Mouse (Mus musculus): ENCODE measurements around the gene Acat3. TPM values are rescaled to one million over a fixed set of nuclear protein-coding genes. Genes with fewer than 3 reads are reported as not detected.
A peak's percentile ranks its signal among the peaks of the same experiment; 100 is the strongest.
"Not testable (repeated sequence)": the region's sequence is repeated elsewhere in the genome, so short reads cannot be mapped to it uniquely, and the experiment has no call there.

The Acat3 gene
- polyA plus RNA-seq, 1 experiment from 2014 or later = 1.4 TPM

DNA sequence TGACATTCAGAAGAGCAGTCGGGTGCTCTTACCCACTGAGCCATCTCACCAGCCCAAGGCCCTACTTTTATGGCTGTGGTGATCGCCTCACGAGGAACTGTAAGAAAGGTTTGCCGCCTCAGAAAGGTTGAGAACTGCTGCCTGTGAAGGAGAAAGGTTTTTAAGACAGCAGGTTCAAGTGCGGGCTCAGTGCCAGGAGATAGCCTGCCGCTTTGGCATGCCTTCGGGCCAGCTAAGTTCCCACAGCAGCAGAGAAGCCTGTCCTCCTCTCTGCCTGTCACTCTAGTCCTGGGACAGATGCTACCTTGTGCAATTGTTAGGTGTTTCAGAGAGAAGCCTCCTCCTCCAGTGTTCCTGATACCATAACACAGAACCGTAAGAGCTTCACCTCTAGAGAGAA is 16.3 kb upstream of the Acat3 start:
- Histone ChIP-seq H3K9ac (replicated peaks; ENCODE audit: low read depth, low read length) (no peak overlapping the region), H3K9me3 (ENCODE audit: control insufficient read depth, low read length) (no peaks in the 10 kb centered on the region), H3K4me3 (ENCODE audit: low read depth, low read length) (no peak overlapping the region), H3K27ac (ENCODE audit: low read depth, low read length) (no peak overlapping the region), H3K27me3 (ENCODE audit: control insufficient read depth, insufficient read depth, low read length) (no peaks in the 10 kb centered on the region), H3K4me2 (ENCODE audit: low read depth, low read length) (no peak overlapping the region), H3K36me3 (ENCODE audit: control insufficient read depth, insufficient read depth, low read length) (peaks cover 21% of the 10 kb centered on the region), H3K4me1 (ENCODE audit: control insufficient read depth, insufficient read depth, low read length) (peaks cover 10% of the 10 kb centered on the region)
- 94% methylated on average over 8 of the region's 8 CpGs for WGBS
- ATAC-seq (ENCODE audit: low read depth) = no peak

DNA sequence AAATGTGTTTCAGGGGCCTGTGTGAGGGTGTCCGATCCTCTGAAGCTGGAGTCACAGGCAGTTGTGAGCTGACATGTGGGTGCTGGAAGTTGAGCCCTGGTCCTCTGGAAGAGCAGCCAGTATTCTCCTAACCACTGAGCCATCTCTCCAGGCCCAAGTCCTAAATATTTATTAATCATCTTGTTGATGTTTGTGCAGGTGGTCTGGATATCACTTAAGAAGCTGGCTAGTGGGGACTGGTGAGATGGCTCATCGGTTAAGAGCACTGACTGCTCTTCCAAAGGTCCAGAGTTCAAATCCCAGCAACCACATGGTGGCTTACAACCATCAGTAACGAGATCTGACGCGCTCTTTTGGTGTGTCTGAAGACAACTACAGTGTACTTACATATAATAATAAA is 9.3 kb upstream of the Acat3 start:
- H3K27ac ChIP-seq (ENCODE audit: low read depth, low read length) = no peak overlapping the region
- no peaks in the 10 kb centered on the region for H3K4me1 ChIP-seq (ENCODE audit: control insufficient read depth, insufficient read depth, low read length)
- no peaks in the 10 kb centered on the region for H3K9me3 ChIP-seq (ENCODE audit: control insufficient read depth, low read length)
- no peak overlapping the region for H3K4me2 ChIP-seq (ENCODE audit: low read depth, low read length)
- peaks cover 52% of the 10 kb centered on the region for H3K36me3 ChIP-seq (ENCODE audit: control insufficient read depth, insufficient read depth, low read length)
- H3K4me3 ChIP-seq (ENCODE audit: low read depth, low read length) = no peak overlapping the region
- no peak overlapping the region for H3K9ac ChIP-seq (replicated peaks; ENCODE audit: low read depth, low read length)
- no peak for ATAC-seq (ENCODE audit: low read depth)
- H3K27me3 ChIP-seq (ENCODE audit: control insufficient read depth, insufficient read depth, low read length) = no peaks in the 10 kb centered on the region
- 95% methylated on average over 5 of the region's 5 CpGs for WGBS

DNA sequence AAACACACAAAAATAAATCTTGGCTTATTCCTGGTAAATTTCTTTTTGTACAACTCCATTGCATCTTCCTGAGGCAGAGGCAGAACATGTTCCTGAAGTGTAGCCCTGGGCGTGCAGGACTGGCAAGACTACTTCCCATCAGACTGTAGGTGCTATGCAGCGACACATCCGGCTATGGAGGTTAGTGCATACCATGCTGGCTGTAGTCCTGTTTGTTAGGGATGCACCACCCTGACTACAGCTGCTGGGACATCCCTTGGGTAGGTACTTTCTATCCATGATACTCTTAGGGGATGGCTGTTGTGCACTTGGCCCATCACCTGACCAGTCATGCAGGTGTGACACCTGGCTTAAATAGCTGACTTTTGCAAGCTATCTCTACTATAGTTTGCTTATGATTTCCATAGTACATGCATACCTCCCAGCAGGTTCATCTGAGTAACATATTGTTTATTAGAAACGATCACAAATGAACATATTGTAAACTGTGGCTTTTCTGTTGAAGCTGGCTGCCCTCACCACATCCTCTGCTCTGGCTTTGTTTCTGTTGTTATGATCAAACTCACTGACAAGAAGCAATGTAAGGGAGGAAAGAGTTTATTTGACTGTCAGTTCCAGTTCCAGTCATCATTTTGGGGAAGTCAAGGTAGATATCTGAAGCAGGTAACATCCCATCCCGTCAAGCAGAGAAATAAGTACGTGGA is 2.2 kb upstream of the Acat3 start:
- no peak for ATAC-seq (ENCODE audit: low read depth)
- Histone ChIP-seq H3K4me2 (ENCODE audit: low read depth, low read length) (no peak overlapping the region), H3K27me3 (ENCODE audit: control insufficient read depth, insufficient read depth, low read length) (no peaks in the 10 kb centered on the region), H3K36me3 (ENCODE audit: control insufficient read depth, insufficient read depth, low read length) (peaks cover 31% of the 10 kb centered on the region), H3K9me3 (ENCODE audit: control insufficient read depth, low read length) (no peaks in the 10 kb centered on the region), H3K4me3 (ENCODE audit: low read depth, low read length) (no peak overlapping the region), H3K4me1 (ENCODE audit: control insufficient read depth, insufficient read depth, low read length) (0 out of 2 replicates have a peak, but pooled peaks cover 4% of the 10 kb centered on the region), H3K27ac (ENCODE audit: low read depth, low read length) (no peak overlapping the region), H3K9ac (replicated peaks; ENCODE audit: low read depth, low read length) (no peak overlapping the region)
- 90% methylated on average over 6 of the region's 6 CpGs for WGBS

DNA sequence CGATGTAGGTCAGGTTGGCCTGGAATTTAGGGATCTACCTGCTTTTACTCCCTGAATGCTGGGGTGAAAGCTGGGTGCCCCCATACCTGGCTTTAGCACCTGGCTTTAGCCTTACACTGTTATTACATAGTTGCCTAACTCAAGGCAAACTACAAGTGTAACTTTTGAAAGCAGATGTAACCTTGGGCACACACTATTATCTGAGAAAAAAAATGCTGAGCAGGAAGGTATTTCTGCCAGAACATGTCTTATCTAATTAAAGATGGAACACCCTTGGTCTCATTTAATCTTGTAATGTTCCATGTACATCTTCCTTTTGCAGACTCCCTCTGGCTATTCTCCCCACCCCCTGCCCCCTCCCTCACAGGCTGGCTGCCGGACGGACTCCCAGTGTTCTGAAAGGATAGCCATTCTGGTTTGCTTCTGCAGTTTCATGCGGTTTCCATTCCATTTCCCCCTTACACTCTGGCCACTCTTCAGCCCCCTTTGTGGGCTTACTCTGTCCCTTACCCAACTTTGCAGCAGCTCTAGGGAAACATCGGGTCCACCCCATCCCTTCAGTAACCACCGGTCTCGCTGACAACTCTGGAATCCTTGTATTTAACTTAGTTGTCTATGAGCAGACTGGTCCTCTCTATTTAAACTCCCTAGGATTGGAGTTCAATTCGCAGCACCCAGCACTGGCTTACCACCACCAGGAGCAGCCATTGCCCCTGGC is 1.3 kb upstream of the Acat3 start:
- 81% methylated on average over 8 of the region's 8 CpGs for WGBS
- Histone ChIP-seq H3K4me1 (ENCODE audit: control insufficient read depth, insufficient read depth, low read length) (0 out of 2 replicates have a peak, but pooled peaks cover 4% of the 10 kb centered on the region), H3K9me3 (ENCODE audit: control insufficient read depth, low read length) (no peaks in the 10 kb centered on the region), H3K4me2 (ENCODE audit: low read depth, low read length) (no peak overlapping the region), H3K27ac (ENCODE audit: low read depth, low read length) (no peak overlapping the region), H3K27me3 (ENCODE audit: control insufficient read depth, insufficient read depth, low read length) (no peaks in the 10 kb centered on the region), H3K4me3 (ENCODE audit: low read depth, low read length) (no peak overlapping the region), H3K36me3 (ENCODE audit: control insufficient read depth, insufficient read depth, low read length) (peaks cover 30% of the 10 kb centered on the region), H3K9ac (replicated peaks; ENCODE audit: low read depth, low read length) (no peak overlapping the region)
- ATAC-seq (ENCODE audit: low read depth) = no peak

DNA sequence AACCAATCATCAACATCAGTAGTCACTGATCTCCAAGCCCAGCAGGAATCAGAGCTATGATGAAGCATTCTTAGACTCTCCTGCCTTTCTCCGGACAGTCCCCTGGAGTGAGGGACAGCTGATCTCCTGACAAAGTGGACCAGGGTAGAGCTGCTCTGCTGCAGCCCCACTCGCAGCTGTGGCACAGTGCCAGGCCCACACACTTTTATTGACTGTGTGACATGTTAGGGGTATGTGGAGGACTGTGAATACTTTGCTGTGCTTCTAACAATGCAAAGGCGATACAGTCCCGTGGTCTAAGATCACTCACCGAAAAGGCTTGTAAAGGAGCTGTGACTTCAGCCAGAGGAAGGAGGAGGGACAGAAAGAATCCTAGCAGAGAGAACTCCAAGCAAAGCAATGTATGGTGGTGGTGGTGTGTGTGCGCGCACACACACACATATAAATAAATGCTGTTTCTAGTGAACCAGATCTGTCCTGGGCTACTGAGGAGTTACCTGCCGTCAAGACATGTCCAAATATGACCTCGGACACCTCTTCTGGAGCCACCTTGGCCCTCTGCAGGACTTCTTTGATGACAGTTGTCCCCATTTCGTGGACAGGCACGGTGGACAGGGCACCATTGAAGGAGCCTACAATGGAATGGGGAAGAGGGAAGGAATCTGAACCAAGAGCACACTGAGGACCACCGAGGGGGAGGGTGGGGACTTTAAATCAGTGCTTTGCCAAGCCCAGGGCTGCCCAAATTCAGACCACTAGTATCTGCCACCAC is 837 bp downstream of the Acat3 start:
- ATAC-seq (ENCODE audit: low read depth) = peak; percentile 73
- H3K4me1 ChIP-seq (ENCODE audit: control insufficient read depth, insufficient read depth, low read length); H3K4me3 ChIP-seq (ENCODE audit: low read depth, low read length); H3K27me3 ChIP-seq (ENCODE audit: control insufficient read depth, insufficient read depth, low read length); H3K9me3 ChIP-seq (ENCODE audit: control insufficient read depth, low read length); H3K9ac ChIP-seq (replicated peaks; ENCODE audit: low read depth, low read length); H3K27ac ChIP-seq (ENCODE audit: low read depth, low read length): not testable (repeated sequence)
- H3K36me3 ChIP-seq (ENCODE audit: control insufficient read depth, insufficient read depth, low read length) = peaks cover 14% of the 10 kb centered on the region; the same call in 1 of the 2 replicates
- peak overlapping the region; percentile 36 for H3K4me2 ChIP-seq (ENCODE audit: low read depth, low read length)
- WGBS = 51% methylated on average over 2 of the region's 12 CpGs

DNA sequence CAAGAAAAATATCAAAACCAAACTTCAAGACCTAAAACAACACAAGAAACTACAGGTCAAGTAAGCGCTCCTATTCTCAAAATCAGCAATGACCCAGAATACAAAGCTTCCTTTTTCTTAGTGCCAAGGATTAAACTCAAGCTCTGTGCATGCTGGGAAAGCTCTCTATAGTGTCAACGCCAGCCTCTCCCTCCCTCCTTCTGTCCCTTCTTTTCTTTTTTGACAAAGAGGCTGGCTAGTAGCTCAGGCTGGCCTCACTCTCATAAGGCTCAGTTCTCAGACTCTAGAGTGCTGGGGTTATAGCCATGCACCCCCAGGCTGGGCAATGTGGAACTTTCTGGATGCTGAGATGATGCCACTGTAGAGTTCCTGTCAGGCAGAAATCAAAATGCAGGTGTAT is 2.3 kb downstream of the Acat3 start:
- Histone ChIP-seq H3K27ac (ENCODE audit: low read depth, low read length) (no peak overlapping the region), H3K9ac (replicated peaks; ENCODE audit: low read depth, low read length) (no peak overlapping the region), H3K4me3 (ENCODE audit: low read depth, low read length) (no peak overlapping the region), H3K4me2 (ENCODE audit: low read depth, low read length) (no peak overlapping the region), H3K9me3 (ENCODE audit: control insufficient read depth, low read length) (no peaks in the 10 kb centered on the region), H3K27me3 (ENCODE audit: control insufficient read depth, insufficient read depth, low read length) (no peaks in the 10 kb centered on the region), H3K36me3 (ENCODE audit: control insufficient read depth, insufficient read depth, low read length) (peaks cover 11% of the 10 kb centered on the region; the same call in 1 of the 2 replicates), H3K4me1 (ENCODE audit: control insufficient read depth, insufficient read depth, low read length) (0 out of 2 replicates have a peak, but pooled peaks cover 4% of the 10 kb centered on the region)
- ATAC-seq (ENCODE audit: low read depth) = no peak
- WGBS = 43% methylated on average over 2 of the region's 2 CpGs

DNA sequence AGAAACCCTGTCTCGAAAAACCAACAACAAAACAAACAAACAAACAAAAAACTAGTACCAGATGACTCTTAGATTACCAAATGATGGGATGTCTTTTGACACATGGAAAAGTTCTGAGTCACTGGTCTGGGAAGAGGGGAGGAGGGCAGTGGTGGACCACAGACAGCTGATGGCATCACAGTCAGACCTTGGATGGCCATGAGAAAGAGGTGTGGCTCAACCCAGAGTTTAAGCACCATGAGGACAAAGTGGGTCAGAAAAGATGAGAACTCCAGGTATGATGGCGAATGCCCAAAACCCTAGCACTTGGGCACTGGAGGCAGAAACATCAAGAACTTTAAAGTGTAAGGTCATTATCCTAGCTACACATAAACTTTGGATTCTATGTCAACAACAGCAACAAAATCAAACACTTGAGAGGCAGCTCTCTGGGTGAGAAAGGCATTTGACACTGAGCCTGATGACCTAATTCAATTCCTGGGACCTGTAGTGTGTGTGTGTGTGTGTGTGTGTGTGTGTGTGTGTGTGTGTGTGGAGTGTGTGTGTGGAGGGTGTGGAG is 2.9 kb downstream of the Acat3 start:
- Histone ChIP-seq H3K27ac (ENCODE audit: low read depth, low read length) (no peak overlapping the region), H3K4me2 (ENCODE audit: low read depth, low read length) (no peak overlapping the region), H3K4me1 (ENCODE audit: control insufficient read depth, insufficient read depth, low read length) (0 out of 2 replicates have a peak, but pooled peaks cover 4% of the 10 kb centered on the region), H3K36me3 (ENCODE audit: control insufficient read depth, insufficient read depth, low read length) (0 out of 2 replicates have a peak, but pooled peaks cover 5% of the 10 kb centered on the region), H3K9ac (replicated peaks; ENCODE audit: low read depth, low read length) (no peak overlapping the region), H3K27me3 (ENCODE audit: control insufficient read depth, insufficient read depth, low read length) (no peaks in the 10 kb centered on the region), H3K4me3 (ENCODE audit: low read depth, low read length) (no peak overlapping the region), H3K9me3 (ENCODE audit: control insufficient read depth, low read length) (no peaks in the 10 kb centered on the region)
- no peak for ATAC-seq (ENCODE audit: low read depth)
- 88% methylated on average over 2 of the region's 2 CpGs for WGBS

DNA sequence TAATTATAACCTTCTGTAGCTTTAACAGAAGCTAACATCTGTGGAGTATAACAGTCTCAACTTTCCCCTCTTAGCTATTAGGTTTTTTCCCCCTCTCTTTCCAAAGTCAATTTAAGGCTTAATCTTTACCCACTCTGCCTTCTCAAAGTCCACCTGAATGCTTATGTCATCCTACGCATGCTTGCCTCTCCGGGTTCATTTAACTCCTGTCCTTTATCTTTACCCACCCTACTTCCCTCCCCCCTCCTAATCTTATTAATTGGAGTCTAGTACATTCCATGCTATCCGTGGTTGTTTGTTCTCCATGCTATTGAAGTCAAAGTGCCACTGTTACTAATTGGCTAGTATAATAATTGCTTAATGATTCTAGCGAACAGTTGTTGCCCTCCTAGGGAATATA is 4.7 kb downstream of the Acat3 start:
- Histone ChIP-seq H3K27ac (ENCODE audit: low read depth, low read length) (no peak overlapping the region), H3K9ac (replicated peaks; ENCODE audit: low read depth, low read length) (no peak overlapping the region), H3K4me1 (ENCODE audit: control insufficient read depth, insufficient read depth, low read length) (0 out of 2 replicates have a peak, but pooled peaks cover 4% of the 10 kb centered on the region), H3K27me3 (ENCODE audit: control insufficient read depth, insufficient read depth, low read length) (no peaks in the 10 kb centered on the region), H3K9me3 (ENCODE audit: control insufficient read depth, low read length) (no peaks in the 10 kb centered on the region), H3K4me2 (ENCODE audit: low read depth, low read length) (no peak overlapping the region), H3K4me3 (ENCODE audit: low read depth, low read length) (no peak overlapping the region), H3K36me3 (ENCODE audit: control insufficient read depth, insufficient read depth, low read length) (no peaks in the 10 kb centered on the region)
- WGBS = 64% methylated on average over 4 of the region's 4 CpGs
- ATAC-seq (ENCODE audit: low read depth) = no peak

All from neural tube, embryonic 14.5 days (tissue).